Mouse (Mus musculus): ENCODE data around the gene Slc22a20.

DNA sequence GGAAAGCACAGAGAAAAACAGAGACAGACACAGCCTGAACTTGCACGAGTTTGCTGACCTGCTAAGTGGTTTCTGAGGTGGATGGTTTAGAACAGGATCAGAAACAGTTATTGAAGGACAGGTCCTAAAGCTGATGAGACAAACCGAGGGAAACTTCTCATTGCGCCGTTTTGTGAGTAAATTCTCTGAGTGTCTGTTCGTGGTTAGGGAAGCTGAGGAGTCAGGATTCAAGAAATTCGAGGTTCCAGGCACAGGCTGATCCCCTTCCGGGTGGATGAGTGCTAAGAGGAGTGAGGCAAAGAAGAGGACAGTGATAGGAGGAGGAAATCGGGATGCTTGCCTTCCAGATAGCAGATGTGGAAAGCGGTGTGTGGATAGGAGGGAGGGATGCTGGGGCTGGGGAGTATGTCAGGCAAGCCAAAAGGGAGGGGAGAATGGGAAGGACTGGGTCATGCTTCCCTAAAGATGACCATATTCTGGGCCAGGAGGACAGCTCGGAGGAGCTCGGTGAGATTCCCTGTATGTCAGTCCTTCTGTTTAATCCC is 60.6 kb downstream of the Slc22a20 start:
- no peak for TF ChIP-seq CTCF (IDR thresholded peaks at IDR 0.05; ENCODE audit: low read depth)
- TF ChIP-seq EP300 (IDR thresholded peaks at IDR 0.05; ENCODE audit: low read depth) = no peak

Measured in heart, postnatal 0 days (tissue).